ENCODE assay signal across 19 mouse cellular contexts in genomic region chr14:48137731-48138130, GRCm38 (mm10). TPM values are rescaled to one million over a fixed set of nuclear protein-coding genes. Genes with fewer than 3 reads are reported as not detected.
DNase-seq lines count a peak whose midpoint lies in the region; ATAC-seq and TF ChIP-seq lines count a peak whose summit lies in the region.
"Had no signal": no experiment of that assay in that cellular context is flagged by ENCODE, and none has a peak within 500 bp of the region (broad histone marks: within the 10 kb centered on the region; RNA-seq: fewer than 3 reads in every experiment).

No protein-coding gene starts in this region.

- H3K9me3 ChIP-seq in heart, embryonic 10.5 days, result no peaks in the 10 kb centered on the region
- no peaks in the 10 kb centered on the region for H3K9me3 ChIP-seq in kidney, postnatal 0 days (replicated peaks; ENCODE audit: low read length)
- H3K9me3 ChIP-seq in embryonic facial prominence, embryonic 10.5 days, result no peaks in the 10 kb centered on the region
- H3K9me3 ChIP-seq in intestine, embryonic 16.5 days (ENCODE audit: control insufficient read depth, low read length), result no peaks in the 10 kb centered on the region
- H3K9me3 ChIP-seq: embryonic facial prominence, embryonic 13.5 days; forebrain, embryonic 12.5 days; forebrain, embryonic 15.5 days had no signal

- H3K4me2 ChIP-seq in kidney, postnatal 0 days (ENCODE audit: low read length), result no peak overlapping the region
- no peak overlapping the region for H3K4me2 ChIP-seq in intestine, embryonic 16.5 days (ENCODE audit: low read depth, low read length)
- H3K4me2 ChIP-seq: embryonic facial prominence, embryonic 13.5 days; forebrain, embryonic 12.5 days; forebrain, embryonic 15.5 days; heart, embryonic 11.5 days; hindbrain, embryonic 14.5 days had no signal

- no peak overlapping the region for H3K4me3 ChIP-seq in heart, embryonic 10.5 days
- H3K4me3 ChIP-seq in kidney, postnatal 0 days (replicated peaks; ENCODE audit: low read depth, low read length), result no peak overlapping the region
- H3K4me3 ChIP-seq in bone marrow macrophage, adult 2 months (ENCODE audit: insufficient read depth, low read length), result no peak overlapping the region
- H3K4me3 ChIP-seq in embryonic facial prominence, embryonic 10.5 days, result no peak overlapping the region
- no peak overlapping the region for H3K4me3 ChIP-seq in intestine, embryonic 16.5 days (ENCODE audit: low read length)
- H3K4me3 ChIP-seq: embryonic facial prominence, embryonic 13.5 days; erythroblast, embryonic 14.5 days; forebrain, embryonic 12.5 days; forebrain, embryonic 15.5 days had no signal

- H3K9ac ChIP-seq in kidney, postnatal 0 days (ENCODE audit: low read depth, low read length), result no peak overlapping the region
- no peak overlapping the region for H3K9ac ChIP-seq in intestine, embryonic 16.5 days (ENCODE audit: low read depth, low read length)
- H3K9ac ChIP-seq: embryonic facial prominence, embryonic 13.5 days; forebrain, embryonic 12.5 days; forebrain, embryonic 15.5 days; hindbrain, embryonic 14.5 days had no signal

- H3K27me3 ChIP-seq in heart, embryonic 10.5 days (ENCODE audit: insufficient read depth, poor library complexity, severe bottlenecking), result peaks cover 47% of the 10 kb centered on the region
- H3K27me3 ChIP-seq in kidney, postnatal 0 days (ENCODE audit: insufficient read depth, low read length), result no peaks in the 10 kb centered on the region
- no peaks in the 10 kb centered on the region for H3K27me3 ChIP-seq in embryonic facial prominence, embryonic 10.5 days (replicated peaks; ENCODE audit: low read depth, poor library complexity, severe bottlenecking)
- no peaks in the 10 kb centered on the region for H3K27me3 ChIP-seq in intestine, embryonic 16.5 days (replicated peaks; ENCODE audit: control insufficient read depth, insufficient read depth, low read length)
- H3K27me3 ChIP-seq: forebrain, embryonic 15.5 days had no signal

- TF ChIP-seq POLR2A in bone marrow macrophage, adult 2 months (IDR thresholded peaks at IDR 0.05; ENCODE audit: borderline replicate concordance, low read depth, low read length), result no peak

- TF ChIP-seq CTCF in kidney, postnatal 0 days (IDR thresholded peaks at IDR 0.05; ENCODE audit: low read depth), result no peak
- no peak for TF ChIP-seq CTCF in bone marrow macrophage, adult 2 months (IDR thresholded peaks at IDR 0.05; ENCODE audit: low read depth, low read length)

- H3K36me3 ChIP-seq in heart, embryonic 10.5 days, result no peaks in the 10 kb centered on the region
- no peaks in the 10 kb centered on the region for H3K36me3 ChIP-seq in kidney, postnatal 0 days (ENCODE audit: insufficient read depth, low read length)
- H3K36me3 ChIP-seq in embryonic facial prominence, embryonic 10.5 days (replicated peaks), result no peaks in the 10 kb centered on the region
- H3K36me3 ChIP-seq in intestine, embryonic 16.5 days (ENCODE audit: control insufficient read depth, insufficient read depth, low read length), result no peaks in the 10 kb centered on the region
- H3K36me3 ChIP-seq: embryonic facial prominence, embryonic 13.5 days; forebrain, embryonic 12.5 days; forebrain, embryonic 15.5 days had no signal

- ATAC-seq in kidney, postnatal 0 days (replicated peaks; ENCODE audit: low FRiP score, low read depth), result no peak
- no peak for ATAC-seq in intestine, embryonic 16.5 days
- ATAC-seq: CD4-positive, CD25-positive, alpha-beta regulatory T cell, adult 4 months; hindbrain, postnatal 0 days; inflammation-experienced regulatory T-cells, adult 6 months had no signal

- H3K4me1 ChIP-seq in heart, embryonic 10.5 days, result peaks cover 44% of the 10 kb centered on the region
- H3K4me1 ChIP-seq in kidney, postnatal 0 days (replicated peaks; ENCODE audit: insufficient read depth, low read length), result peaks cover 25% of the 10 kb centered on the region
- H3K4me1 ChIP-seq in bone marrow macrophage, adult 2 months (ENCODE audit: control insufficient read depth, insufficient read depth, low read length), result peaks cover 59% of the 10 kb centered on the region
- H3K4me1 ChIP-seq in embryonic facial prominence, embryonic 10.5 days, result peaks cover 85% of the 10 kb centered on the region
- peaks cover 17% of the 10 kb centered on the region for H3K4me1 ChIP-seq in intestine, embryonic 16.5 days (ENCODE audit: control insufficient read depth, insufficient read depth, low read length)

- no peak for DNase-seq in heart, embryonic 10.5 days (ENCODE audit: low spot score)
- DNase-seq in heart, adult 9 months (ENCODE audit: low spot score in 2 of 2), result no peak
- DNase-seq in kidney, postnatal 0 days (ENCODE audit: low spot score), result no peak
- DNase-seq in kidney, adult 8-10 months, result no peak
- DNase-seq in embryonic facial prominence, embryonic 10.5 days (ENCODE audit: low spot score), result no peak
- no peak for DNase-seq in thymus, postnatal 4 days
- DNase-seq: adrenal gland, adult 2 months; gastrocnemius, postnatal 25 days had no signal

- 0 out of 2 replicates have a peak overlapping the region, but pooled peaks have one; percentile 32 for H3K27ac ChIP-seq in heart, embryonic 10.5 days
- 0 out of 2 replicates have a peak overlapping the region, but pooled peaks have one; percentile 19 for H3K27ac ChIP-seq in kidney, postnatal 0 days
- H3K27ac ChIP-seq in bone marrow macrophage, adult 2 months (ENCODE audit: insufficient read depth, low read depth, low read length), result peak overlapping the region; percentile 38
- H3K27ac ChIP-seq in embryonic facial prominence, embryonic 10.5 days (replicated peaks), result peak overlapping the region; percentile 21; the same call in 1 of the 2 replicates
- H3K27ac ChIP-seq in intestine, embryonic 16.5 days (ENCODE audit: low read length), result no peak overlapping the region
- H3K27ac ChIP-seq: embryonic facial prominence, embryonic 13.5 days; forebrain, embryonic 12.5 days; forebrain, embryonic 15.5 days; hindbrain, embryonic 14.5 days had no signal

- WGBS in heart, embryonic 10.5 days, result 64% methylated on average over 8 of the region's 8 CpGs
- 40% methylated on average over 8 of the region's 8 CpGs for WGBS in kidney, postnatal 0 days
- WGBS in embryonic facial prominence, embryonic 10.5 days, result 68% methylated on average over 8 of the region's 8 CpGs
- 72% methylated on average over 8 of the region's 8 CpGs for WGBS in intestine, embryonic 16.5 days

RNA-seq across cellular contexts. Expression of gene Peli2, which starts 17.1 kb away (rescaled TPM):
- 3.1 and 5.0 TPM in 2 replicates for polyA plus RNA-seq in heart, embryonic 10.5 days (2016; fragmentation: Nextera tagmentation; extraction: Ambion mirVana)
- polyA plus RNA-seq in kidney, postnatal 0 days (2015; fragmentation: Nextera tagmentation; extraction: Ambion mirVana), result 6.9 and 7.3 TPM in 2 replicates
- 24.3 and 26.3 TPM in 2 replicates for polyA plus RNA-seq in bone marrow macrophage, adult 2 months (2012; ENCODE audit: insufficient read depth, insufficient read length, missing spikeins)
- 8.0 and 9.4 TPM in 2 replicates for polyA plus RNA-seq in embryonic facial prominence, embryonic 10.5 days (2016; fragmentation: Nextera tagmentation; extraction: Ambion mirVana)
- 3.5 and 3.7 TPM in 2 replicates for polyA plus RNA-seq in intestine, embryonic 16.5 days (2015; fragmentation: Nextera tagmentation; extraction: Ambion mirVana)
- polyA plus RNA-seq: erythroblast, embryonic 14.5 days had no signal
